Mouse (Mus musculus): ENCODE results near the gene Ddx46. TPM values are rescaled to one million over a fixed set of nuclear protein-coding genes. Genes with fewer than 3 reads are reported as not detected.

Ddx46 gene
- polyA plus RNA-seq, 1 experiment from 2014 or later: 50.8 TPM

GRCm38 (mm10) chr13:55668550-55668949, 33.7 kb downstream of the Ddx46 start:
- Histone ChIP-seq H3K9me3 (ENCODE audit: control insufficient read depth, low read length) (no peaks in the 10 kb centered on the region), H3K36me3 (ENCODE audit: control insufficient read depth, insufficient read depth, low read length) (peaks cover 21% of the 10 kb centered on the region), H3K27me3 (ENCODE audit: control insufficient read depth, insufficient read depth, low read length) (no peaks in the 10 kb centered on the region), H3K4me2 (replicated peaks; ENCODE audit: low read depth, low read length) (no peak overlapping the region), H3K4me1 (replicated peaks; ENCODE audit: control insufficient read depth, insufficient read depth, low read length) (no peaks in the 10 kb centered on the region), H3K27ac (ENCODE audit: low read depth, low read length) (no peak overlapping the region), H3K9ac (ENCODE audit: low read depth, low read length) (no peak overlapping the region), H3K4me3 (ENCODE audit: low read depth, low read length) (no peak overlapping the region)
- WGBS: 84% methylated on average over 6 of the region's 6 CpGs
- DNase-seq (ENCODE audit: low spot score) (peak; percentile 65), ATAC-seq (ENCODE audit: low FRiP score) (no peak)

GRCm38 (mm10) chr13:55672711-55673110, 37.9 kb downstream of the Ddx46 start:
- no peaks in the 10 kb centered on the region for H3K4me1 ChIP-seq (replicated peaks; ENCODE audit: control insufficient read depth, insufficient read depth, low read length)
- H3K36me3 ChIP-seq (ENCODE audit: control insufficient read depth, insufficient read depth, low read length): peaks cover 26% of the 10 kb centered on the region
- WGBS: 94% methylated on average over 6 of the region's 6 CpGs

GRCm38 (mm10) chr13:55677364-55677763, 42.5 kb downstream of the Ddx46 start:
- H3K4me2 ChIP-seq (replicated peaks; ENCODE audit: low read depth, low read length): no peak overlapping the region
- no peaks in the 10 kb centered on the region for H3K4me1 ChIP-seq (replicated peaks; ENCODE audit: control insufficient read depth, insufficient read depth, low read length)
- H3K9me3 ChIP-seq (ENCODE audit: control insufficient read depth, low read length): no peaks in the 10 kb centered on the region
- peaks cover 16% of the 10 kb centered on the region; the same call in 1 of the 2 replicates for H3K36me3 ChIP-seq (ENCODE audit: control insufficient read depth, insufficient read depth, low read length)
- DNase-seq (ENCODE audit: low spot score) (no peak), ATAC-seq (ENCODE audit: low FRiP score) (no peak)
- WGBS: 95% methylated on average over 8 of the region's 8 CpGs
- H3K27me3 ChIP-seq (ENCODE audit: control insufficient read depth, insufficient read depth, low read length): no peaks in the 10 kb centered on the region
- no peak overlapping the region for H3K27ac ChIP-seq (ENCODE audit: low read depth, low read length)
- no peak overlapping the region for H3K4me3 ChIP-seq (ENCODE audit: low read depth, low read length)
- H3K9ac ChIP-seq (ENCODE audit: low read depth, low read length): no peak overlapping the region

More at GRCm38 (mm10) chr13:55672711-55673110, 37.9 kb downstream of the Ddx46 start:
- ATAC-seq (ENCODE audit: low FRiP score) (no peak), DNase-seq (ENCODE audit: low spot score) (no peak)
- Histone ChIP-seq H3K4me3 (ENCODE audit: low read depth, low read length) (no peak overlapping the region), H3K4me2 (replicated peaks; ENCODE audit: low read depth, low read length) (no peak overlapping the region), H3K27me3 (ENCODE audit: control insufficient read depth, insufficient read depth, low read length) (no peaks in the 10 kb centered on the region), H3K27ac (ENCODE audit: low read depth, low read length) (no peak overlapping the region), H3K9me3 (ENCODE audit: control insufficient read depth, low read length) (no peaks in the 10 kb centered on the region), H3K9ac (ENCODE audit: low read depth, low read length) (no peak overlapping the region)

- DNase-seq (ENCODE audit: low spot score): no peak
- H3K9ac ChIP-seq (ENCODE audit: low read depth, low read length): no peak overlapping the region
- WGBS: 88% methylated on average over 9 of the region's 9 CpGs
- no peaks in the 10 kb centered on the region for H3K4me1 ChIP-seq (replicated peaks; ENCODE audit: control insufficient read depth, insufficient read depth, low read length)
- H3K4me2 ChIP-seq (replicated peaks; ENCODE audit: low read depth, low read length): no peak overlapping the region
- no peak overlapping the region for H3K4me3 ChIP-seq (ENCODE audit: low read depth, low read length)
- no peak for ATAC-seq (ENCODE audit: low FRiP score)
- H3K36me3 ChIP-seq (ENCODE audit: control insufficient read depth, insufficient read depth, low read length): peaks cover 7% of the 10 kb centered on the region; the same call in 1 of the 2 replicates
- no peaks in the 10 kb centered on the region for H3K27me3 ChIP-seq (ENCODE audit: control insufficient read depth, insufficient read depth, low read length)
- H3K27ac ChIP-seq (ENCODE audit: low read depth, low read length): no peak overlapping the region
- no peaks in the 10 kb centered on the region for H3K9me3 ChIP-seq (ENCODE audit: control insufficient read depth, low read length)
Measured at GRCm38 (mm10) chr13:55682201-55682600, 47.4 kb downstream of the Ddx46 start.

GRCm38 (mm10) chr13:55683581-55683980, 48.8 kb downstream of the Ddx46 start:
- Histone ChIP-seq H3K4me1 (replicated peaks; ENCODE audit: control insufficient read depth, insufficient read depth, low read length) (peaks cover 3% of the 10 kb centered on the region), H3K36me3 (ENCODE audit: control insufficient read depth, insufficient read depth, low read length) (peaks cover 4% of the 10 kb centered on the region; the same call in 1 of the 2 replicates), H3K9ac (ENCODE audit: low read depth, low read length) (no peak overlapping the region), H3K27me3 (ENCODE audit: control insufficient read depth, insufficient read depth, low read length) (no peaks in the 10 kb centered on the region), H3K27ac (ENCODE audit: low read depth, low read length) (no peak overlapping the region), H3K9me3 (ENCODE audit: control insufficient read depth, low read length) (no peaks in the 10 kb centered on the region), H3K4me2 (replicated peaks; ENCODE audit: low read depth, low read length) (no peak overlapping the region), H3K4me3 (ENCODE audit: low read depth, low read length) (no peak overlapping the region)
- DNase-seq (ENCODE audit: low spot score): no peak
- ATAC-seq (ENCODE audit: low FRiP score): no peak
- 92% methylated on average over 3 of the region's 3 CpGs for WGBS

GRCm38 (mm10) chr13:55686107-55686633, 51.3 kb downstream of the Ddx46 start:
- H3K9me3 ChIP-seq (ENCODE audit: control insufficient read depth, low read length): no peaks in the 10 kb centered on the region
- peak overlapping the region; percentile 17; the same call in 1 of the 2 replicates for H3K27ac ChIP-seq (ENCODE audit: low read depth, low read length)
- ATAC-seq (ENCODE audit: low FRiP score): 0 out of 2 replicates have a peak, but pooled peaks have one; percentile 51
- H3K9ac ChIP-seq (ENCODE audit: low read depth, low read length): peak overlapping the region; percentile 19; the same call in 1 of the 2 replicates
- peak; percentile 47 for DNase-seq (ENCODE audit: low spot score)
- WGBS: 72% methylated on average over 9 of the region's 9 CpGs
- no peaks in the 10 kb centered on the region for H3K36me3 ChIP-seq (ENCODE audit: control insufficient read depth, insufficient read depth, low read length)
- H3K4me3 ChIP-seq (ENCODE audit: low read depth, low read length): no peak overlapping the region
- peaks cover 3% of the 10 kb centered on the region for H3K4me1 ChIP-seq (replicated peaks; ENCODE audit: control insufficient read depth, insufficient read depth, low read length)
- no peaks in the 10 kb centered on the region for H3K27me3 ChIP-seq (ENCODE audit: control insufficient read depth, insufficient read depth, low read length)
- H3K4me2 ChIP-seq (replicated peaks; ENCODE audit: low read depth, low read length): no peak overlapping the region

- Histone ChIP-seq H3K4me3 (ENCODE audit: low read depth, low read length) (no peak overlapping the region), H3K27me3 (ENCODE audit: control insufficient read depth, insufficient read depth, low read length) (no peaks in the 10 kb centered on the region), H3K4me1 (replicated peaks; ENCODE audit: control insufficient read depth, insufficient read depth, low read length) (peaks cover 3% of the 10 kb centered on the region), H3K9ac (ENCODE audit: low read depth, low read length) (peak overlapping the region; percentile 5; the same call in 1 of the 2 replicates), H3K27ac (ENCODE audit: low read depth, low read length) (peak overlapping the region; percentile 25), H3K36me3 (ENCODE audit: control insufficient read depth, insufficient read depth, low read length) (no peaks in the 10 kb centered on the region), H3K4me2 (replicated peaks; ENCODE audit: low read depth, low read length) (no peak overlapping the region), H3K9me3 (ENCODE audit: control insufficient read depth, low read length) (no peaks in the 10 kb centered on the region)
- 22% methylated on average over 4 of the region's 4 CpGs for WGBS
- no peak for ATAC-seq (ENCODE audit: low FRiP score)
- DNase-seq (ENCODE audit: low spot score): peak; percentile 66
Measured at GRCm38 (mm10) chr13:55687927-55688602, 53.2 kb downstream of the Ddx46 start.

- WGBS: 3% methylated on average over 49 of the region's 51 CpGs
- peak; percentile 95 for ATAC-seq (ENCODE audit: low FRiP score)
- DNase-seq (ENCODE audit: low spot score): peak; percentile 97
- Histone ChIP-seq H3K9ac (ENCODE audit: low read depth, low read length) (peak within 1 kb of the TSS; percentile 95), H3K4me1 (replicated peaks; ENCODE audit: control insufficient read depth, insufficient read depth, low read length) (peaks cover 3% of the 10 kb centered on the region), H3K27ac (ENCODE audit: low read depth, low read length) (peak within 1 kb of the TSS; percentile 97), H3K9me3 (ENCODE audit: control insufficient read depth, low read length) (no peaks in the 10 kb centered on the region), H3K27me3 (ENCODE audit: control insufficient read depth, insufficient read depth, low read length) (no peaks in the 10 kb centered on the region), H3K36me3 (ENCODE audit: control insufficient read depth, insufficient read depth, low read length) (no peaks in the 10 kb centered on the region), H3K4me3 (ENCODE audit: low read depth, low read length) (peak within 1 kb of the TSS; percentile 82), H3K4me2 (replicated peaks; ENCODE audit: low read depth, low read length) (peak within 1 kb of the TSS; percentile 71)
Measured at GRCm38 (mm10) chr13:55692535-55693242, 57.9 kb downstream of the Ddx46 start, which contains the start of gene B230219D22Rik. Gene B230219D22Rik (plus strand): TSS chr13:55693124.

All from hindbrain, embryonic 11.5 days (tissue).